Mouse (Mus musculus) small intestine, adult 2 months (tissue): ENCODE results near the gene Khdc3.

ENCODE experiments used
- CTCF ChIP-seq: fragments of 200-500 bp; IDR thresholded peaks from 2 replicates; pipeline ENCODE4 v1.5.1; 2012; ENCODE audit warnings: low read depth, mild to moderate bottlenecking, control low read depth, inconsistent platforms, low read length, moderate library complexity, mixed read lengths; ENCODE audit not compliant: insufficient replicate concordance, insufficient read length; ENCODE audit errors: extremely low read depth
- POLR2A ChIP-seq: fragments of 200-500 bp; IDR thresholded peaks from 2 replicates; pipeline ENCODE4 v1.6.1; 2012; ENCODE audit warnings: low read depth, mild to moderate bottlenecking, control low read depth, inconsistent platforms, low read length, moderate library complexity

- peak; percentile 30; the same call in 1 of the 2 replicates for TF ChIP-seq POLR2A
- TF ChIP-seq CTCF: no peak
Observed at GRCm38 (mm10) chr9:73112919-73113906, 11.6 kb downstream of the Khdc3 start, which contains the start of gene Rsl24d1.
